8 mouse cellular contexts compared by ENCODE assay signal in genomic region chr7:127259186-127259905, GRCm38 (mm10). TPM values are rescaled to one million over a fixed set of nuclear protein-coding genes. Genes with fewer than 3 reads are reported as not detected.
DNase-seq lines count a peak whose midpoint lies in the region; ATAC-seq and TF ChIP-seq lines count a peak whose summit lies in the region.

No protein-coding gene starts in this region.

- H3K9me3 ChIP-seq in heart, embryonic 12.5 days (replicated peaks), result no peaks in the 10 kb centered on the region
- H3K9me3 ChIP-seq in ES-Bruce4 (replicated peaks; ENCODE audit: control insufficient read depth, insufficient read depth, low read length, poor library complexity, severe bottlenecking), result no peaks in the 10 kb centered on the region
- H3K9me3 ChIP-seq in hindbrain, embryonic 11.5 days (ENCODE audit: control insufficient read depth, low read length), result no peaks in the 10 kb centered on the region
- H3K9me3 ChIP-seq in midbrain, embryonic 12.5 days, result no peaks in the 10 kb centered on the region

- H3K27ac ChIP-seq in heart, embryonic 12.5 days (ENCODE audit: poor library complexity, severe bottlenecking), result no peak overlapping the region
- H3K27ac ChIP-seq in heart, adult 2 months, result no peak overlapping the region
- no peak overlapping the region for H3K27ac ChIP-seq in ES-Bruce4 (ENCODE audit: insufficient read depth, low read length)
- H3K27ac ChIP-seq in hindbrain, embryonic 11.5 days (ENCODE audit: low read depth, low read length), result no peak overlapping the region
- no peak overlapping the region for H3K27ac ChIP-seq in midbrain, embryonic 12.5 days (replicated peaks)

- 77% methylated on average over 8 of the region's 8 CpGs for WGBS in heart, embryonic 12.5 days
- 77% methylated on average over 8 of the region's 8 CpGs for WGBS in heart, adult 2 months
- 71% methylated on average over 8 of the region's 8 CpGs for WGBS in hindbrain, embryonic 11.5 days
- 76% methylated on average over 8 of the region's 8 CpGs for WGBS in midbrain, embryonic 12.5 days

- H3K36me3 ChIP-seq in heart, embryonic 12.5 days, result peaks cover 15% of the 10 kb centered on the region
- H3K36me3 ChIP-seq in heart, adult 2 months (ENCODE audit: control insufficient read depth, insufficient read depth, low read length), result no peaks in the 10 kb centered on the region
- H3K36me3 ChIP-seq in ES-Bruce4 (ENCODE audit: control insufficient read depth, insufficient read depth, low read length, poor library complexity, severe bottlenecking), result peaks cover 23% of the 10 kb centered on the region
- no peaks in the 10 kb centered on the region for H3K36me3 ChIP-seq in hindbrain, embryonic 11.5 days (ENCODE audit: control insufficient read depth, insufficient read depth, low read length)
- H3K36me3 ChIP-seq in midbrain, embryonic 12.5 days, result peaks cover 25% of the 10 kb centered on the region

- TF ChIP-seq EP300 in heart, adult 2 months (IDR thresholded peaks at IDR 0.05; ENCODE audit: insufficient read depth, low read depth, low read length), result no peak
- TF ChIP-seq EP300 in ES-Bruce4 (IDR thresholded peaks at IDR 0.05; ENCODE audit: insufficient read depth, low read depth, low read length), result no peak

- no peak for TF ChIP-seq POLR2A in heart, adult 2 months (IDR thresholded peaks at IDR 0.05; ENCODE audit: insufficient read depth, low read depth, low read length)
- no peak for TF ChIP-seq POLR2A in ES-Bruce4 (IDR thresholded peaks at IDR 0.05; ENCODE audit: insufficient read depth, low read length)

- no peak for ATAC-seq in heart, embryonic 12.5 days (ENCODE audit: insufficient number of reproducible peaks, low FRiP score)
- ATAC-seq in hindbrain, embryonic 11.5 days (ENCODE audit: low FRiP score), result no peak
- no peak for ATAC-seq in midbrain, embryonic 12.5 days (ENCODE audit: low FRiP score, low read depth)

- no peak for TF ChIP-seq CTCF in heart, adult 2 months (IDR thresholded peaks at IDR 0.05)
- no peak for TF ChIP-seq CTCF in ES-Bruce4 (IDR thresholded peaks at IDR 0.05; ENCODE audit: low read depth, low read length)

- no peaks in the 10 kb centered on the region for H3K27me3 ChIP-seq in heart, embryonic 12.5 days (replicated peaks)
- no peaks in the 10 kb centered on the region for H3K27me3 ChIP-seq in heart, adult 2 months (ENCODE audit: control insufficient read depth, insufficient read depth, low read length)
- no peaks in the 10 kb centered on the region for H3K27me3 ChIP-seq in ES-Bruce4 (ENCODE audit: control insufficient read depth, insufficient read depth, low read length, poor library complexity, severe bottlenecking)
- H3K27me3 ChIP-seq in hindbrain, embryonic 11.5 days (ENCODE audit: control insufficient read depth, insufficient read depth, low read length), result no peaks in the 10 kb centered on the region
- H3K27me3 ChIP-seq in midbrain, embryonic 12.5 days, result no peaks in the 10 kb centered on the region

- H3K4me3 ChIP-seq in heart, embryonic 12.5 days, result peak overlapping the region; percentile 70
- no peak overlapping the region for H3K4me3 ChIP-seq in heart, adult 2 months
- H3K4me3 ChIP-seq in ES-Bruce4 (ENCODE audit: low read depth, low read length), result peak overlapping the region; percentile 92
- H3K4me3 ChIP-seq in hindbrain, embryonic 11.5 days (ENCODE audit: low read depth, low read length), result peak overlapping the region; percentile 69
- H3K4me3 ChIP-seq in midbrain, embryonic 12.5 days, result peak overlapping the region; percentile 74

- H3K79me2 ChIP-seq in heart, adult 2 months (replicated peaks; ENCODE audit: control insufficient read depth, insufficient read depth, low read length), result no peaks in the 10 kb centered on the region

- peak overlapping the region; percentile 76; the same call in 1 of the 2 replicates for H3K9ac ChIP-seq in heart, embryonic 12.5 days
- no peak overlapping the region for H3K9ac ChIP-seq in heart, adult 2 months (ENCODE audit: low read depth, low read length)
- peak overlapping the region; percentile 88 for H3K9ac ChIP-seq in ES-Bruce4 (ENCODE audit: low read depth, poor library complexity, severe bottlenecking)
- no peak overlapping the region for H3K9ac ChIP-seq in hindbrain, embryonic 11.5 days (ENCODE audit: low read depth, low read length)
- H3K9ac ChIP-seq in midbrain, embryonic 12.5 days (replicated peaks), result no peak overlapping the region; the same call in 1 of the 2 replicates

- DNase-seq in heart, adult 2 months, result no peak
- DNase-seq in hindbrain, embryonic 11.5 days (ENCODE audit: low spot score), result no peak
- DNase-seq in right cerebral cortex, postnatal 25 days, result no peak
- DNase-seq in spleen, postnatal 4 days (ENCODE audit: low spot score in 2 of 2), result no peak
- DNase-seq in thymus, postnatal 14 days, result no peak

- H3K4me2 ChIP-seq in heart, embryonic 12.5 days, result peak overlapping the region; percentile 86
- H3K4me2 ChIP-seq in hindbrain, embryonic 11.5 days (replicated peaks; ENCODE audit: low read depth, low read length), result peak overlapping the region; percentile 62
- H3K4me2 ChIP-seq in midbrain, embryonic 12.5 days (replicated peaks), result peak overlapping the region; percentile 90

- intact Hi-C loops in heart, adult 2 months (cut with DNase I), result no loop called here

- H3K4me1 ChIP-seq in heart, embryonic 12.5 days (replicated peaks), result peaks cover 26% of the 10 kb centered on the region
- H3K4me1 ChIP-seq in heart, adult 2 months (ENCODE audit: control insufficient read depth, insufficient read depth, low read length), result peaks cover 4% of the 10 kb centered on the region
- peaks cover 2% of the 10 kb centered on the region for H3K4me1 ChIP-seq in ES-Bruce4 (ENCODE audit: control insufficient read depth, insufficient read depth, low read length)
- H3K4me1 ChIP-seq in hindbrain, embryonic 11.5 days (replicated peaks; ENCODE audit: control insufficient read depth, insufficient read depth, low read length), result peaks cover 2% of the 10 kb centered on the region; the same call in 1 of the 2 replicates
- peaks cover 30% of the 10 kb centered on the region for H3K4me1 ChIP-seq in midbrain, embryonic 12.5 days

RNA-seq across cellular contexts. Expression of gene Dctpp1, which starts 1.2 kb away (rescaled TPM):
- polyA plus RNA-seq in heart, embryonic 12.5 days (2016; fragmentation: Nextera tagmentation; extraction: Ambion mirVana), result 162 and 163 TPM in 2 replicates
- total RNA-seq in heart, adult 2 months (2021), result 10 to 100 TPM; 38.7 to 44.6 TPM
- 42.0 and 46.6 TPM in 2 replicates for polyA plus RNA-seq in heart, adult 2 months (2012; rRNA removed)
- 133 and 135 TPM in 2 replicates for polyA plus RNA-seq in ES-Bruce4 (2011; ENCODE audit: insufficient read depth, insufficient read length, low read depth, missing spikeins)
- polyA plus RNA-seq in hindbrain, embryonic 11.5 days (2014; fragmentation: Nextera tagmentation; extraction: Ambion mirVana), result 193 and 214 TPM in 2 replicates
- polyA plus RNA-seq in midbrain, embryonic 12.5 days (2016; fragmentation: Nextera tagmentation; extraction: Ambion mirVana), result 165 and 174 TPM in 2 replicates

RNA-seq across cellular contexts. Expression of gene Sephs2, which starts 14.5 kb away (rescaled TPM):
- 86.4 and 87.2 TPM in 2 replicates for polyA plus RNA-seq in heart, embryonic 12.5 days (2016; fragmentation: Nextera tagmentation; extraction: Ambion mirVana)
- total RNA-seq in heart, adult 2 months (2021), result 10 to 100 TPM; 27.2 to 32.9 TPM
- polyA plus RNA-seq in heart, adult 2 months (2012; rRNA removed), result 14.8 and 22.5 TPM in 2 replicates
- 77.5 and 80.3 TPM in 2 replicates for polyA plus RNA-seq in ES-Bruce4 (2011; ENCODE audit: insufficient read depth, insufficient read length, low read depth, missing spikeins)
- 80.8 and 86.6 TPM in 2 replicates for polyA plus RNA-seq in hindbrain, embryonic 11.5 days (2014; fragmentation: Nextera tagmentation; extraction: Ambion mirVana)
- polyA plus RNA-seq in midbrain, embryonic 12.5 days (2016; fragmentation: Nextera tagmentation; extraction: Ambion mirVana), result 71.4 and 72.7 TPM in 2 replicates

RNA-seq across cellular contexts. Expression of gene Zfp771, which starts 15.3 kb away (rescaled TPM):
- polyA plus RNA-seq in heart, embryonic 12.5 days (2016; fragmentation: Nextera tagmentation; extraction: Ambion mirVana), result 32.7 and 34.4 TPM in 2 replicates
- total RNA-seq in heart, adult 2 months (2021), result 10 to 100 TPM; 14.7 to 21.0 TPM
- polyA plus RNA-seq in heart, adult 2 months (2012; rRNA removed), result 16.9 and 30.0 TPM in 2 replicates
- 8.2 and 8.7 TPM in 2 replicates for polyA plus RNA-seq in ES-Bruce4 (2011; ENCODE audit: insufficient read depth, insufficient read length, low read depth, missing spikeins)
- 53.2 and 54.0 TPM in 2 replicates for polyA plus RNA-seq in hindbrain, embryonic 11.5 days (2014; fragmentation: Nextera tagmentation; extraction: Ambion mirVana)
- polyA plus RNA-seq in midbrain, embryonic 12.5 days (2016; fragmentation: Nextera tagmentation; extraction: Ambion mirVana), result 55.0 and 62.0 TPM in 2 replicates

RNA-seq across cellular contexts. Expression of gene Sept1, which starts 26.4 kb away (rescaled TPM):
- 22.1 and 28.2 TPM in 2 replicates for polyA plus RNA-seq in heart, embryonic 12.5 days (2016; fragmentation: Nextera tagmentation; extraction: Ambion mirVana)
- 1 to 10 TPM; 2.5 to 4.7 TPM for total RNA-seq in heart, adult 2 months (2021)
- 6.2 and 13.0 TPM in 2 replicates for polyA plus RNA-seq in heart, adult 2 months (2012; rRNA removed)
- polyA plus RNA-seq in ES-Bruce4 (2011; ENCODE audit: insufficient read depth, insufficient read length, low read depth, missing spikeins), result 210 and 229 TPM in 2 replicates
- 23.7 and 30.0 TPM in 2 replicates for polyA plus RNA-seq in hindbrain, embryonic 11.5 days (2014; fragmentation: Nextera tagmentation; extraction: Ambion mirVana)
- polyA plus RNA-seq in midbrain, embryonic 12.5 days (2016; fragmentation: Nextera tagmentation; extraction: Ambion mirVana), result 38.6 and 41.1 TPM in 2 replicates

RNA-seq across cellular contexts. Expression of gene Zfp553, which starts 26.5 kb away (rescaled TPM):
- 23.8 and 25.3 TPM in 2 replicates for polyA plus RNA-seq in heart, embryonic 12.5 days (2016; fragmentation: Nextera tagmentation; extraction: Ambion mirVana)
- total RNA-seq in heart, adult 2 months (2021), result 1 to 10 TPM; 6.0 to 6.3 TPM
- polyA plus RNA-seq in heart, adult 2 months (2012; rRNA removed), result 5.0 and 6.5 TPM in 2 replicates
- 52.1 and 57.0 TPM in 2 replicates for polyA plus RNA-seq in ES-Bruce4 (2011; ENCODE audit: insufficient read depth, insufficient read length, low read depth, missing spikeins)
- 26.5 and 29.7 TPM in 2 replicates for polyA plus RNA-seq in hindbrain, embryonic 11.5 days (2014; fragmentation: Nextera tagmentation; extraction: Ambion mirVana)
- polyA plus RNA-seq in midbrain, embryonic 12.5 days (2016; fragmentation: Nextera tagmentation; extraction: Ambion mirVana), result 79.4 and 82.0 TPM in 2 replicates

Comparison
In these comparisons a context has a peak if more than half of its experiments do, and no peak if none do; other contexts are left out.
1. H3K9ac ChIP-seq: peak in heart, embryonic 12.5 days (single experiment) and ES-Bruce4 (single experiment); none in heart, adult 2 months (single experiment), hindbrain, embryonic 11.5 days (single experiment) and midbrain, embryonic 12.5 days (single experiment).
2. Peak in every context shown above with its lines, with median percentiles within 50 percentile points of each other: H3K4me2 ChIP-seq.